Mouse (Mus musculus): ENCODE results near the gene Grm2.

GRCm38 (mm10) chr9:106638154-106638553 lies 17.7 kb downstream of the Grm2 start:
- TF ChIP-seq CTCF (IDR thresholded peaks at IDR 0.05; ENCODE audit: low read depth, low read length) (no peak), POLR2A (IDR thresholded peaks at IDR 0.05; ENCODE audit: insufficient read depth, low read length) (no peak), EP300 (IDR thresholded peaks at IDR 0.05; ENCODE audit: insufficient read depth, low read depth, low read length) (no peak)
